Mouse (Mus musculus) kidney, adult 2 months (tissue): ENCODE data around the gene Hoxd8.

ENCODE experiments used
- CTCF ChIP-seq: fragments of 200-500 bp; conservative IDR thresholded peaks from 2 replicates; pipeline ENCODE4 v1.5.1; 2011; ENCODE audit warnings: low read depth, mild to moderate bottlenecking, control low read depth, low read length, moderate library complexity, mixed read lengths; ENCODE audit not compliant: insufficient read depth, insufficient read length
- POLR2A ChIP-seq: fragments of 200-500 bp; IDR thresholded peaks from one replicate; pipeline ENCODE4 v1.6.1; 2011; ENCODE audit warnings: low read depth, low read length, control low read depth

DNA sequence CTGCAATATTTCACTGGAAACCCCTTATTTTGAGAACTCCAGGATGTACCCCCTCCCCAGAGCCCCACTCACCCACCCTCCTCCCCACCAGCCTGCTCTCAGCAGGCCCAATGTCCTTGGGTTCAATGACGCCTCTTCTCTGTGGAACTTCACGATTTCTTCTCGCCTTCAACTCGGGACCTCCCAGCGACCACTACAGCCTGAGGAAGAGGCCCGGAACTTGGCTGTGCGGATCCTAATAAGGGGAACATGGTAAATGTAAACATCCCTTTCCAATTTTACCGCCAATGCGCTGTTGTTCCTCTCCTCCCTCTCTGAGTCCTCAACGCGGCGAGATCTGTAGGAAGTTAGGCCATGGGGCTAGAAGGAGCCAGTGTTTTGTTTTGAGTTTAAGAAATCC is 20.3 kb upstream of the Hoxd8 start:
- TF ChIP-seq POLR2A (no peak), CTCF (no peak)
